Mouse (Mus musculus) CD4-positive helper T cell, adult 2 months (primary cell): Measurements from ENCODE around the gene Pcgf5.

Source experiments
- DNase-seq: peaks from one replicate; pipeline ENCODE4 v3.0.0-alpha.2; 2012; ENCODE audit warnings: low read depth, missing footprints, low spot score

Gene Pcgf5

DNA sequence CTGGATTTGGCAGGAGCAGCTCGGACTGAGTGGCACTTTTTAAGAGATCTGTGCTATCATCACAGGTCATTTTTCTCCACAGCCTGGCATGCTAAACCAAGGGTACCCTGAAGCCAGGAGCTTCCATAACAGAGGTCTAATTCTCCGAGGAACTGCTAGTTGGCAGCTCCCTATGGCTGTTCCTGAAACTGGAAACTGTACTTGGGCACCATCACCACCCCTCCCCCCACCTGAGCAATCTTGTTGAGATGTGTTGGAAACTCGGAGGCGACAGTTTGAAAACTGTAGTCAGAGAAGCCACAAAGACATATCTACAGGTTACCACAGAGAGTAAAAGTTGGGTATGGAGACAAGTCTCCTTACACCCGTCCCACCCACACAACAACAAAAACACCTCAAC lies 129.6 kb downstream of the Pcgf5 start:
- peak; percentile 68 for DNase-seq

DNA sequence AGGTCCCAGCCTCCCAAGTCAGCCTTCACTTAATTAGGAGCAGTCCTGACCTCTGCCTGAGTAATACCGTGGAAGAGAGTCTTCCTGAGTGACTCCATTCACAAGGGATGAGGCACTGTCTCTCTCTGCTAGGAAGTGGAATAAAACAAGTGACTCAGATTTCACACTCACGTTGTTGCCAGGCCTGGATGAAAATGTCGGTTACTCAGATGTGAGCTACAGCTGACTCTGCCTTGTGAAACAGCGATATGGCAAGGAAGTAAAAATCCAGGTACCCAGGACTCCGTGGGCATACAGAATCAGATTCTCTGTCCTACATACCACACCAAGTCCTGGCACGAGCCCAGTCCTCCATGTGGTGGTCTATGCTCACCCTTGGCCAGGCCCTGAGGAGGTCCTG lies 142.8 kb downstream of the Pcgf5 start:
- DNase-seq = no peak

DNA sequence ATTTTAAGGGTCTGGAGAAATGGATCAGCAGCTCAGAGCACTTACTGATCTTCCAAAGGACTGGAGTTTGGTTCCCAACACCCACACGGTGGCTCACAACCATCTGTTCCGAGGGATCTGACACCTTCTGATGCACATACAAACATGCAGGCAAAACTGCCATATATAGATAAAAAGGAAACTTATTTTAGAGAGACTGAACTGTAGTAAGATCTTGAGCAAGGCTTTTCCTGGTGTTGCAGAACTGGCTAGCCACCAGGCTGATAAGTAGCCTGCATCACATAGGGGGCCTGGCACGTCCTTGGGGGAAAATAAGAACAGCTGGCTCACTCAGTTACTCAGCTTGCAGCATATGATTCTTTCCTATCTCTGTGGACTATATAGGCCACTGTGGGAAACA lies 147.4 kb downstream of the Pcgf5 start:
- DNase-seq = no peak

DNA sequence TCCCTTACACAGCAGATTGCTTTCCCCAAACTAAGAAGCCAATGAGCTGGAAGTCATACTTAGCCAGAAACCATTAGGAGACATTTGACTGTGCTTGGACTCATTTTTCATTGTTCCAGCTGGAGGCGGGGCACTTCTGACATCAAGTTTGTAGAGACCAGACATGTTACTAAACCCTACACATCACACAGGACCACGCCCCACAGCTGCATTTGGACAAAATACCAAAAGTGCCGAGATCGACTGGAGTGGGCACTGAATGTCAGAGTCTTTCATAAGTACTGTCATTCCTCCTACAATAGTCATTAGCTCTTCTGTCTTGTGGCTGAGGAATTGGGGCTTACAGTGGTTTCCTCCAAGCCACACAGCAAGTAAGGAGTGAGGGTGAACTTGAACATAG lies 148.4 kb downstream of the Pcgf5 start:
- no peak for DNase-seq

DNA sequence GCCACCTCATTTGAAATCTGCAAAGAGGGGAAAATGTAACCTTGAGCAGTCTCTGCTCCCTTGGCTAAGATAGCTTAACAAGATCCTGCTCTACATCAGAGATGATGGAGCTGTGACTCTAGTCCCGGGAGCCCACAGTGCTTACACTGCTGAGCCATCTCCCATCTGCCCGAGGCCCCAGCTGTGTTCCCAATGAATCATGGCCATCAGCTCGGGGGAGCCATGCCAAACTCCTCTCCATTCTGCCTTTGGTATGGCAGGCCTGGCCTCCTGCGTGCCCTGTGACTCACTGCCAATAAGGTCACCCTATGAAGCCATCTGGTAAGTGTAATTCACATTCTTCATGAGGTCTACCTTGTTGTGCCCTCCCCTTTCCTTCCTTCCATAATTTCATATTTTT lies 149.0 kb downstream of the Pcgf5 start:
- no peak for DNase-seq

DNA sequence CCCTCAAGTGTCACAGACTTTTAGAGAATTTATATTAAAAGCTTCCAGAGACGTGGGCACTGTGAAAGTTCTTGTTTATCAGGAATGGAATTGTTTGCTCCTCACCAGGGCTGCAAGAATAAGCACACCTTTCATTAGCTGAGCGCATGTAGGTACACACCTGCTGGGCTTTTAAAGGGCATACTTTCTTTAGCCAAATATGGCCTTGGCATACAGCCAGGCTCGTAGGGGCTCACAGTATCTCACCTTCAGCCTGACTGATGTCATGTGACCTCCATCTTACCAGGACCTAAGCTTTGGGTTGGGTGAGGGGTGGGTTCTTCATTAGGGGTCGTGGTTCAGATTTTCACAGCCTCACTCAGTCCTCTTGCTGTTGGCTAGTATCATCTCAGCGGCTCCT lies 149.6 kb downstream of the Pcgf5 start:
- no peak for DNase-seq

DNA sequence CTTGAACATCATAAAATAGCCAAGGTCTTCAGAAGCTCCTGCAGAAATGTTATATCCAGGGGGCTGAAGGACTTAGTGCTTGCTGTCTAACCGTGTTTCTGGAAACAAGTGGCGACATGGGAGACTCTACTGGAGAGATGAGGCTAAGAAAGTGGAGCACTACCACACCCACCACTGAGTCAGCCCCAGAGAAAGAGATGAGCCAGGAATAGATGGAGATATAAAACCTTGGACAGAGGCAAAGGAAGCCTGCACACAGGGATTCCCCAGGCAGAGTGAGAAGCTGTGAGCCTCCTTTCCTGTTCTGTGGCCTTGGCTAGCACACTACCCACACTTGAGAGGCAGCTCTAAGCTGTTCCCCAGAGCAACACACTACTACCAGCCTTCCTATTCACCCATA lies 156.6 kb downstream of the Pcgf5 start:
- no peak for DNase-seq
